Mouse (Mus musculus): ENCODE measurements around the gene Cyb561d1.

Gene Cyb561d1

GRCm38 (mm10) chr3:108203621-108204325, 2.8 kb upstream of the Cyb561d1 start:
- peak; percentile 84 for DNase-seq (ENCODE audit: low read depth, low spot score)

- DNase-seq (ENCODE audit: low read depth, low spot score) = no peak
Observed at GRCm38 (mm10) chr3:108203212-108203611, 2.2 kb upstream of the Cyb561d1 start.

GRCm38 (mm10) chr3:108202506-108202905, 1.5 kb upstream of the Cyb561d1 start:
- no peak for DNase-seq (ENCODE audit: low read depth, low spot score)

- no peak for DNase-seq (ENCODE audit: low read depth, low spot score)
Observed at GRCm38 (mm10) chr3:108199231-108199630, 1.8 kb downstream of the Cyb561d1 start.

- peak; percentile 30 for DNase-seq (ENCODE audit: low read depth, low spot score)
Observed at GRCm38 (mm10) chr3:108197066-108197497, 3.9 kb downstream of the Cyb561d1 start.

- no peak for DNase-seq (ENCODE audit: low read depth, low spot score)
Observed at GRCm38 (mm10) chr3:108195941-108196590, 4.9 kb downstream of the Cyb561d1 start.

- DNase-seq (ENCODE audit: low read depth, low spot score) = no peak
Observed at GRCm38 (mm10) chr3:108195287-108195686, 5.7 kb downstream of the Cyb561d1 start.

- no peak for DNase-seq (ENCODE audit: low read depth, low spot score)
Observed at GRCm38 (mm10) chr3:108193686-108194085, 7.3 kb downstream of the Cyb561d1 start.

- no peak for DNase-seq (ENCODE audit: low read depth, low spot score)
Observed at GRCm38 (mm10) chr3:108189897-108190296, 11.1 kb downstream of the Cyb561d1 start.

GRCm38 (mm10) chr3:108188716-108189490, 12.1 kb downstream of the Cyb561d1 start:
- DNase-seq (ENCODE audit: low read depth, low spot score) = no peak

GRCm38 (mm10) chr3:108187111-108187795, 13.8 kb downstream of the Cyb561d1 start:
- no peak for DNase-seq (ENCODE audit: low read depth, low spot score)

GRCm38 (mm10) chr3:108186098-108187047, 14.6 kb downstream of the Cyb561d1 start, which contains the start of gene Amigo1:
Gene Amigo1, plus strand, starts transcription at chr3:108186335.
- no peak for DNase-seq (ENCODE audit: low read depth, low spot score)

- no peak for DNase-seq (ENCODE audit: low read depth, low spot score)
Observed at GRCm38 (mm10) chr3:108185460-108186097, 15.4 kb downstream of the Cyb561d1 start.

- DNase-seq (ENCODE audit: low read depth, low spot score) = no peak
Observed at GRCm38 (mm10) chr3:108184742-108185141, 16.3 kb downstream of the Cyb561d1 start.

- DNase-seq (ENCODE audit: low read depth, low spot score) = no peak
Observed at GRCm38 (mm10) chr3:108180514-108180913, 20.5 kb downstream of the Cyb561d1 start.

- DNase-seq (ENCODE audit: low read depth, low spot score) = no peak
Observed at GRCm38 (mm10) chr3:108178756-108179715, 22.0 kb downstream of the Cyb561d1 start.

- peak; percentile 21 for DNase-seq (ENCODE audit: low read depth, low spot score)
Observed at GRCm38 (mm10) chr3:108174672-108175531, 26.1 kb downstream of the Cyb561d1 start.

GRCm38 (mm10) chr3:108169199-108169598, 31.8 kb downstream of the Cyb561d1 start:
- no peak for DNase-seq (ENCODE audit: low read depth, low spot score)

Data from 3T3-L1 (cell line).